Mouse (Mus musculus) fat pad, adult 2 months (tissue): ENCODE measurements at regions not wholly inside any gene's neighbourhood (a gene's known extent, or its start where the extent isn't known, plus 50 kb on each side); places are given as distances from the start of the nearest gene placed in this dataset.
"Not testable (repeated sequence)": the region's sequence is repeated elsewhere in the genome, so short reads cannot be mapped to it uniquely, and the experiment has no call there.

ENCODE experiments used
- DNase-seq: peaks from one replicate; pipeline ENCODE4 v3.0.0-alpha.2; 2011; ENCODE audit warnings: low read depth, low spot score; ENCODE audit errors: extremely low read depth

GRCm38 (mm10) chrY:4072666-4073065, 301.2 kb downstream of the Gm3376 start:
- peak; percentile 23 for DNase-seq

GRCm38 (mm10) chrY:4073566-4073965, 302.1 kb downstream of the Gm3376 start:
- DNase-seq, result not testable (repeated sequence)
